Mouse (Mus musculus) heart, adult 2 months (tissue): ENCODE results near the gene Clpb.

Experiments used
- CTCF ChIP-seq: fragments of 200-600 bp; IDR thresholded peaks from 2 replicates; pipeline ENCODE4 v1.8.1; 2022; ENCODE audit warnings: antibody characterized with exemption, mild to moderate bottlenecking, moderate library complexity
- EP300 ChIP-seq: fragments of 200-500 bp; IDR thresholded peaks from 2 replicates; pipeline ENCODE4 v1.6.1; 2011; ENCODE audit warnings: low read depth, low read length, control low read depth; ENCODE audit not compliant: insufficient read depth
- POLR2A ChIP-seq: fragments of 200-500 bp; IDR thresholded peaks from 2 replicates; pipeline ENCODE4 v1.6.1; 2011; ENCODE audit warnings: mild to moderate bottlenecking, low read depth, low read length, control low read depth; ENCODE audit not compliant: insufficient read depth

DNA sequence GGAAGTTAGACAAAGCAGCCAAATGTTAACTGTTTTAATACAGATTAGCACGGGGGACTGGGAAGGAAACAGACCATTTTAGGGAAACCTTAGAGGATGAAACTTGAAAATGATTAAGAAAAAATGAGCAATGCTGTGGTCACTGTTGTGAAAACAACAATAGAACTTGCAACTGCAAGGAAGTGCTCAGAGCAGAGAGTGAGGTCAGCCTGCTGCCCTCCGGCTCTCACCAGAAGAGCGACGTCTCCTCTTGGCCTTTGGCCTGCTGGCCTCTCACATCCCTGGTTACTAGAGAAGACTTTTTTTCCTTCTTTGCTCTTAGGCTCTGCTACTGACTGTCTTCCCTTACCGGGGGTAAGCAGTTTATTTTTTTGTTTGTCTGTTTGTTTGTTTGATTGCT is 19.5 kb downstream of the Clpb start:
- TF ChIP-seq POLR2A, result no peak
- no peak for TF ChIP-seq CTCF
- TF ChIP-seq EP300, result no peak
